Mouse (Mus musculus) liver, embryonic 15.5 days (tissue): ENCODE data around the gene Ap1m2. TPM values are rescaled to one million over a fixed set of nuclear protein-coding genes. Genes with fewer than 3 reads are reported as not detected.
"Not testable (repeated sequence)": the region's sequence is repeated elsewhere in the genome, so short reads cannot be mapped to it uniquely, and the experiment has no call there.

Source experiments
- ATAC-seq: fragments of 200-750 bp; cut with Nextera tagmentation; 2 replicates; pipeline ENCODE4 v1.8.0; 2017; ENCODE audit warnings: moderate number of reproducible peaks, mild to moderate bottlenecking, moderate library complexity; ENCODE audit not compliant: insufficient read depth
- H3K27ac ChIP-seq: fragments of 300-500 bp; sonication (generic); replicated peaks from 2 replicates; pipeline ENCODE4 v1.5.1; 2015; ENCODE audit warnings: mild to moderate bottlenecking, inconsistent platforms
- H3K27me3 ChIP-seq: fragments of 300-500 bp; sonication (generic); 2 replicates; pipeline ENCODE4 v1.6.1; 2015; ENCODE audit warnings: mild to moderate bottlenecking, inconsistent platforms
- H3K36me3 ChIP-seq: fragments of 300-500 bp; sonication (generic); replicated peaks from 2 replicates; pipeline ENCODE4 v1.6.1; 2015; ENCODE audit warnings: moderate library complexity, mild to moderate bottlenecking, inconsistent platforms
- H3K4me1 ChIP-seq: fragments of 300-500 bp; sonication (generic); replicated peaks from 2 replicates; pipeline ENCODE4 v1.6.1; 2015; ENCODE audit warnings: inconsistent platforms
- H3K4me2 ChIP-seq: fragments of 300-500 bp; sonication (generic); 2 replicates; pipeline ENCODE4 v1.6.1; 2015; ENCODE audit warnings: moderate library complexity, mild to moderate bottlenecking, inconsistent platforms
- H3K4me3 ChIP-seq: fragments of 300-500 bp; sonication (generic); replicated peaks from 2 replicates; pipeline ENCODE4 v1.5.1; 2015; ENCODE audit warnings: mild to moderate bottlenecking, inconsistent platforms
- H3K9ac ChIP-seq: fragments of 300-500 bp; sonication (generic); 2 replicates; pipeline ENCODE4 v1.6.1; 2015; ENCODE audit warnings: moderate library complexity, mild to moderate bottlenecking, inconsistent platforms
- H3K9me3 ChIP-seq: fragments of 300-500 bp; sonication (generic); replicated peaks from 2 replicates; pipeline ENCODE4 v1.6.1; 2016; ENCODE audit warnings: inconsistent platforms
- WGBS: fragments of 180-500 bp; shearing (Covaris S2); methylation state at CpG from one replicate; pipeline ENCODE4 v1.1.7; 2015; ENCODE audit warnings: mixed read lengths; ENCODE audit not compliant: insufficient replicate concordance; 5-methylcytosine and 5-hydroxymethylcytosine counted together
- polyA plus RNA-seq: library from polyadenylated mRNA; unstranded; fragments of >200 nt; fragmentation: Nextera tagmentation; extraction: Ambion mirVana; gene quantifications from 2 replicates; pipeline ENCODE4 v1.2.1, GENCODE M21; 2015

The Ap1m2 gene
- polyA plus RNA-seq, 1 experiment from 2014 or later, result 0.28 TPM

- Histone ChIP-seq H3K4me3 (no peak overlapping the region), H3K27ac (no peak overlapping the region; the same call in 1 of the 2 replicates), H3K4me1 (peaks cover 36% of the 10 kb centered on the region), H3K4me2 (peak overlapping the region; percentile 23), H3K27me3 (peaks cover 31% of the 10 kb centered on the region), H3K36me3 (no peaks in the 10 kb centered on the region), H3K9me3 (no peaks in the 10 kb centered on the region), H3K9ac (no peak overlapping the region)
- 2% methylated on average over 11 of the region's 11 CpGs for WGBS
- peak; percentile 91 for ATAC-seq
These were observed 1.3 kb upstream of the Ap1m2 start for GRCm38 (mm10) chr9:21313394-21313793.

GRCm38 (mm10) chr9:21311695-21312094, 442 bp downstream of the Ap1m2 start:
- Histone ChIP-seq H3K27me3 (peaks cover 31% of the 10 kb centered on the region), H3K9ac (no peak overlapping the region), H3K36me3 (no peaks in the 10 kb centered on the region), H3K9me3 (no peaks in the 10 kb centered on the region), H3K4me1 (peaks cover 35% of the 10 kb centered on the region), H3K4me3 (no peak overlapping the region), H3K4me2 (no peak overlapping the region), H3K27ac (no peak overlapping the region)
- WGBS, result 53% methylated on average over 7 of the region's 7 CpGs
- no peak for ATAC-seq

GRCm38 (mm10) chr9:21309150-21309741, 2.9 kb downstream of the Ap1m2 start:
- H3K27ac ChIP-seq, result no peak overlapping the region
- no peak overlapping the region for H3K4me3 ChIP-seq
- no peaks in the 10 kb centered on the region for H3K36me3 ChIP-seq
- no peaks in the 10 kb centered on the region for H3K9me3 ChIP-seq
- 53% methylated on average over 15 of the region's 15 CpGs for WGBS
- H3K9ac ChIP-seq, result no peak overlapping the region
- peaks cover 31% of the 10 kb centered on the region for H3K27me3 ChIP-seq
- H3K4me1 ChIP-seq, result peaks cover 19% of the 10 kb centered on the region
- no peak for ATAC-seq
- 0 out of 2 replicates have a peak overlapping the region, but pooled peaks have one; percentile 6 for H3K4me2 ChIP-seq

- Histone ChIP-seq H3K4me1 (0 out of 2 replicates have a peak, but pooled peaks cover 8% of the 10 kb centered on the region), H3K4me2 (no peak overlapping the region), H3K27ac (no peak overlapping the region), H3K4me3 (no peak overlapping the region), H3K9ac (no peak overlapping the region), H3K36me3 (no peaks in the 10 kb centered on the region), H3K27me3 (0 out of 2 replicates have a peak, but pooled peaks cover 3% of the 10 kb centered on the region), H3K9me3 (no peaks in the 10 kb centered on the region)
- 75% methylated on average over 7 of the region's 7 CpGs for WGBS
- ATAC-seq, result no peak
These were observed 7.1 kb downstream of the Ap1m2 start for GRCm38 (mm10) chr9:21305065-21305464.

- no peak overlapping the region for H3K4me2 ChIP-seq
These were observed 13.1 kb downstream of the Ap1m2 start for GRCm38 (mm10) chr9:21299014-21299413.

GRCm38 (mm10) chr9:21292271-21292670, 19.9 kb downstream of the Ap1m2 start:
- WGBS, result 63% methylated on average over 3 of the region's 3 CpGs
- ATAC-seq, result no peak
- Histone ChIP-seq H3K27ac (peak overlapping the region; percentile 96), H3K27me3 (peaks cover 4% of the 10 kb centered on the region; the same call in 1 of the 2 replicates), H3K9me3 (no peaks in the 10 kb centered on the region), H3K9ac (peak overlapping the region; percentile 81), H3K4me1 (peaks cover 33% of the 10 kb centered on the region), H3K4me2 (peak overlapping the region; percentile 90), H3K36me3 (peaks cover 13% of the 10 kb centered on the region), H3K4me3 (peak overlapping the region; percentile 93)

More at GRCm38 (mm10) chr9:21299014-21299413, 13.1 kb downstream of the Ap1m2 start:
- Histone ChIP-seq H3K27ac (no peak overlapping the region), H3K27me3 (peaks cover 4% of the 10 kb centered on the region; the same call in 1 of the 2 replicates), H3K9ac (no peak overlapping the region), H3K9me3 (no peaks in the 10 kb centered on the region), H3K36me3 (no peaks in the 10 kb centered on the region), H3K4me1 (0 out of 2 replicates have a peak, but pooled peaks cover 4% of the 10 kb centered on the region), H3K4me3 (no peak overlapping the region)
- WGBS, result 81% methylated on average over 10 of the region's 10 CpGs
- ATAC-seq, result no peak

GRCm38 (mm10) chr9:21291868-21292267, 20.3 kb downstream of the Ap1m2 start:
- ATAC-seq, H3K9me3 ChIP-seq, H3K27me3 ChIP-seq: not testable (repeated sequence)
- 8% methylated on average over 7 of the region's 7 CpGs for WGBS
- Histone ChIP-seq H3K4me2 (peak overlapping the region; percentile 90), H3K36me3 (peaks cover 13% of the 10 kb centered on the region), H3K4me1 (peaks cover 37% of the 10 kb centered on the region), H3K4me3 (peak overlapping the region; percentile 93), H3K27ac (peak overlapping the region; percentile 96), H3K9ac (peak overlapping the region; percentile 81)

- Histone ChIP-seq H3K4me3 (peak within 1 kb of the TSS; percentile 93), H3K27ac (peak within 1 kb of the TSS; percentile 96), H3K36me3 (peaks cover 18% of the 10 kb centered on the region), H3K9ac (peak within 1 kb of the TSS; percentile 95), H3K9me3 (no peaks in the 10 kb centered on the region), H3K4me1 (peaks cover 43% of the 10 kb centered on the region), H3K27me3 (peaks cover 2% of the 10 kb centered on the region; the same call in 1 of the 2 replicates), H3K4me2 (peak within 1 kb of the TSS; percentile 90)
- ATAC-seq, result peak; percentile 88
- WGBS, result 1% methylated on average over 51 of the region's 51 CpGs
These were observed 20.9 kb downstream of the Ap1m2 start, which contains the start of gene Cdkn2d for GRCm38 (mm10) chr9:21291022-21291787. Gene Cdkn2d, minus strand, starts transcription at chr9:21291407.

GRCm38 (mm10) chr9:21290589-21290988, 21.5 kb downstream of the Ap1m2 start:
- peak overlapping the region; percentile 95 for H3K9ac ChIP-seq
- under 1% methylated on average over 20 of the region's 20 CpGs for WGBS
- H3K36me3 ChIP-seq, result peaks cover 23% of the 10 kb centered on the region
- H3K9me3 ChIP-seq, result no peaks in the 10 kb centered on the region
- H3K27ac ChIP-seq, result peak overlapping the region; percentile 96
- H3K4me2 ChIP-seq, result peak overlapping the region; percentile 90
- peaks cover 48% of the 10 kb centered on the region for H3K4me1 ChIP-seq
- H3K4me3 ChIP-seq, result peak overlapping the region; percentile 93
- peak; percentile 2 for ATAC-seq
- no peaks in the 10 kb centered on the region for H3K27me3 ChIP-seq

- H3K4me3 ChIP-seq, result peak overlapping the region; percentile 93
- H3K36me3 ChIP-seq, result peaks cover 36% of the 10 kb centered on the region
- WGBS, result 51% methylated on average over 2 of the region's 2 CpGs
- ATAC-seq, result no peak
- peak overlapping the region; percentile 95 for H3K9ac ChIP-seq
- peak overlapping the region; percentile 96 for H3K27ac ChIP-seq
- peaks cover 58% of the 10 kb centered on the region for H3K4me1 ChIP-seq
- peak overlapping the region; percentile 90 for H3K4me2 ChIP-seq
- no peaks in the 10 kb centered on the region for H3K27me3 ChIP-seq
- H3K9me3 ChIP-seq, result no peaks in the 10 kb centered on the region
These were observed 22.8 kb downstream of the Ap1m2 start for GRCm38 (mm10) chr9:21289337-21289671.
